Mouse (Mus musculus): ENCODE measurements around the gene Taf15.

Gene Taf15

DNA sequence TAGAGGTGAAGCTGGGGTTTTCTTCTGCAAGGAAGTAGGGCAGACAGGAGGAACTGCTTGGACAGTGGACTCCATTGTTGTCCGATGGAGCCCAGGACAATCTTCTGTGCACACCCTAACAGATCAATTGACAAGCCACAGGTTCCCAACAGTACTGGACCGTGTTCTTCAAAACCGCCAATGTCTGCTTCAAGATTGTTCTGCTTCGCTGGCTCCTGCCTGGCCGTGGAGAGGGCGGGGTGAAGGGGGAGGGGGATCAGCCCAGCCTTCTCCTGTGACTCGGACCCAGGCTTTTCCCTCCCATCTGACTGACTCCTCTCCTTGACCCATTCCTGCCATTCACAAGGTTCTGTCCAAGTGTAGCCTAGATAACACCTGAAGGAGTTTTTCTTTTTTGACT, 15.6 kb upstream of the Taf15 start:
- DNase-seq (ENCODE audit: low read depth, low spot score) = no peak

DNA sequence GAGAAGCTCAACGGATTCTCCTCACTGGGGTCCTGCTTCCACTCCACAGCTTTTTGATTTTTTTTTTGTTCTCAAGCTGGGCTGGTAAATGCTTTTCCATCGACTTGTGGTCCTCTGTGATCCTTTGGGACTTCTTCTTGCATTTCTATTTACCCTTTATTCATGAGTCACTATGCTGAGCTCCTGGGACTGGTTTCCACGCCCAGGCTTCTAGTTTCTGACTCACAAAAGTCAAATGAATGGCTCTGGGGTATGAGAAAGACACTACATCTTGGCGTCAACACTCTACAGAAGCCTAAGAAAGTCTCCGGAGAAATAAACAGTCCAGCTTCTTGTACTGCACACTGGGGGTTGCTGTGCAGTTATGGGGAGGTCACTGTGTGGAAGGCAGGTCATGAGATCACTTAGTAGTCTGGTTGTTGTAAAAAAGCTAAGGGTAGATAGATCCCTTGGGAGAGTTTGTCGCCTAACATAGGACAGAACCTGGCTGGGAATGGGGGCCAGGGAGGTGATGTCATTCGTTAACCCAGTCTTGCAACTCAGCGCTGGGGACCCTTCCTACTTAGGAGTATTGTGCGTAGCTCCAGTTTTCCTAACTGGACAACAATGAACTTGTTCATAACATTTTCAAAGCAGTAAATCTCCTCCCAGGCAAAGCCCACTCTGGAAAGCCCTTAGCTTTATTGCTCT, 14.8 kb upstream of the Taf15 start:
- DNase-seq (ENCODE audit: low read depth, low spot score) = no peak

DNA sequence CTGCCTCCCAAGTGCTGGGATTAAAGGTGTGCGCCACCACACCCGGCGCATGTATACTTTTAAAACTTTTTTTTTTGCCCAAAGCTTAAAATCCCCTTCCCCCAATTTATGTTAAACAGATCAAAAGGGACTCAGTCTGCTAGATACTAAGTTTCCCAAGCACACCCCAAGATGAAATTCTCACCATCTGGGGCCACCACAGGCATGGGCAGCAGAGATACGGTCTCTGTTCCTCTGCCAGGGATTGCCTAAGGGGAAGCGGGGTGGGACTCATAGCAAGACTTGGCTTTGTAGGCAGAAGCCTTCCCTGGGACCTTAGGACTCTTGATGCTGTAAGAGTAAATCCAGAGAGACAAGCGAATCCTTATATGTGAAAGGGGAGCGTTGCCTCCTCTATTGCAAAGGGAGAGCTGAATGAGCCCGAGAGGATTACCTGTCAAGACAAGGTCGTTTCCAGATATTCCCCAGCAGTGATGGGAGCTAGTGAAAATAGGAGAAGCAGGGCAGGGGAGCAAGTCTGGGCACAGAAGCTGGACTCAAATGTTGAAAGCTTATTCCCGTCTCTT, 11.3 kb upstream of the Taf15 start:
- DNase-seq (ENCODE audit: low read depth, low spot score) = no peak

DNA sequence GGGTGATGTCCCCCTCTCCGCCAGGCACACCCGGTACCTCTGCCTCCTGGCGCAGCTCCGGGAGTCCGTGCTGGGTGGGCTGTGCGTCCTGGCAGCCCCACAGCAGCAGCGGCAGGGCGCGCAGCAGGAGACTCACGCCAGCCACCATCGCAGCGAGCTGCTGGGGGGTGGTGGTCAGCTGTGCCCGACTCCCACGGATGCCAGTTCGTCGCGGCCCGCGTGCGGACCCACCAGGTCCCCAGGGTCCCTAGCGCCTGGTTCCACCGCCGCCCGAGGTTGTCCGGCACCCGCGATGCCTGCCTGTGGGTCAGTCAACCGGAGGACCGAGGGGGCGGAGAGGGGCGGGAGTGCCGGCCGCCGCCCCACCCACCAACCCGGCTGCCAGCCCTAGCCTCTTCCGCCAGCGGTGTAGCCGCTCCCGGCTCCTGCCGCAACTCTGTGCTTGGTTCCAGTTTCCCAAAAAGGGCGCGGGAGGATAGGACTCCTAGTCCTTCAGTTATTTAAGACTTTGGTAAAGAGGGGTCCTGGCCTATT, 10.1 kb upstream of the Taf15 start, which contains the start of gene Mmp28:
Gene Mmp28, minus strand, starts transcription at position 361 of the 534 bp plus-strand sequence.
- no peak for DNase-seq (ENCODE audit: low read depth, low spot score)

- no peak for DNase-seq (ENCODE audit: low read depth, low spot score)
These were observed 6.9 kb upstream of the Taf15 start for GRCm38 (mm10) chr11:83465976-83466375.

DNA sequence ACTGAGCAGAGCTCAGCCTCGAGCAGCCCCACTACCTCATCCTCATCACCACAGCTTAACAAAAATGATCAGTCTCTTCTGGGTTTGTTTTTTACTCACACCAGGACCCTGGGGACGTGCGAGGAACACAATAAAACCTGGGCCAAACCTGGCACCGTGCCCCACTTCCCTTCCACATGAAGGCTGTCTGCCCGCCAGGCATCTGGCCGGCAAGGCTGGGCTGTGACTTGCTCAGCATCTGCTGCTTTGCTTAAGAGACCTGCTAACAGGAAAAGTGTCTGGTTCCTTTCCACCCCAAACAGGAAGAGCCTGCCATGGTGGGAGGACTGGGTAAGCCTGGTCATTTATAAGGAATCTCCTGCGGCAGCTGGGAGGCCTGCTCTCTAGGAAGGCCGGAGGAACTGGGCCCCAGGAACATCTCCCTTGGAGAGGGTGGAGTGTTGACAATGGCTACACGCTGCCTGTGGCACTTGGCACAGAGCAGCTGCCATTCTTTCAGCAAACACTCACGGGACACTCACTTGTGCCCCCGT, 5.7 kb upstream of the Taf15 start:
- DNase-seq (ENCODE audit: low read depth, low spot score) = no peak

- DNase-seq (ENCODE audit: low read depth, low spot score) = no peak
These were observed 4.1 kb upstream of the Taf15 start for GRCm38 (mm10) chr11:83468765-83469164.

DNA sequence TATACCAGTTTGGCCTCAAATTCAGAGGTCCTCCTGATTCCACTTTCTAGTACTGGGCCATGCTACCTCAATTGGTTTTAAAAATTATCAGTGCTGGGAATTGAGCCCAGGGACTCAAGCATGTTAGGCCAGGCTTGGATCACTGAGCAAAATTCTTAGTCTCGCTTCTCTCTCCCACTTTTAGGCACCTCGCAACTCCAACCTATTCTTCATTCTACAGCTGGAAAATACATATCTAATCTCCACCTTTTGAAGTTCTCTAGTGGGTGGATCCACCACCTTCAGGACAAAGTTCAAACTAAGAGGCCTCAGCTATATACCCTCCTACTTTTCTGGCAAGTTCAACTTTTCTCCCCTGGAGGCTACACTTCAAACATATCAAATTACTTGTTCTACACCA, 1.1 kb upstream of the Taf15 start:
- no peak for DNase-seq (ENCODE audit: low read depth, low spot score)

DNA sequence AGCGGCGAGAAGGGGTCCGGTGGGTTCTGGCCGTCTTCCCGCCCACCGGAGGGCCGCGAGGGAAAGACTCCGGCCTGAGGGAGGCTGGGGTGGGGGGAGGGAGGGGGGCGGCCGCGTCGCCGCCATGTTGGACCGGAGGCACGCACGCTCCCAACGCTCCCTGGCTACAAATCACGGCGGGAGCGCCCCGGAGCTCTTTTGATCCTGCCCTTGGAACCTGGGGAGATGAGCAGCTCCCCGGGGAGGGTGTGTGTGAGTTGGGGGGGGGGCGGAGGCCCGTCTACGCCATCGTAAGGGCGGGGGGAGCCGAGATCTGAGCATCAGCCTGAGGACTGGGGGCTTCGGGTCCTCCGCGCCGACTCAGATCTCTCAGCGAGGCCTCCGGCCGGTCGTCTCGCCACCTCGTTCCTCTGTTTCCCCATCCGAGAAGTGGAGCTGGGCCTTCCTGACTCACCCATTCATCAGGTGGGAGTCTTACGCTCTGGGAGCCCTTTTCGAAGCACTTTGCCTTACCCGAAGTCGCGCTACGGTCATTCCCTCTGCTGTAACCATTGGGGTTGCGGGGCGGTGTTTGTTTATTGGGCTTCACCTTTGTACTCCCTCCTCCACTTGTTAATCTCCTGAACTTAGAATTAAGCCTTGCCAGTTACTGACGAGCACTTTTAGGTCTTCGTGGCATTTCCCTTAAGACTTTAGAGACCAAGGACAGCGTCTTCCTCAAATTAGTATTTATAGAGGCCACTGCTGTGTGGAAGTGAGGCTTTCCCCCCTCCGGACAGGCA, 540 bp downstream of the Taf15 start:
- peak; percentile 27 for DNase-seq (ENCODE audit: low read depth, low spot score)

DNA sequence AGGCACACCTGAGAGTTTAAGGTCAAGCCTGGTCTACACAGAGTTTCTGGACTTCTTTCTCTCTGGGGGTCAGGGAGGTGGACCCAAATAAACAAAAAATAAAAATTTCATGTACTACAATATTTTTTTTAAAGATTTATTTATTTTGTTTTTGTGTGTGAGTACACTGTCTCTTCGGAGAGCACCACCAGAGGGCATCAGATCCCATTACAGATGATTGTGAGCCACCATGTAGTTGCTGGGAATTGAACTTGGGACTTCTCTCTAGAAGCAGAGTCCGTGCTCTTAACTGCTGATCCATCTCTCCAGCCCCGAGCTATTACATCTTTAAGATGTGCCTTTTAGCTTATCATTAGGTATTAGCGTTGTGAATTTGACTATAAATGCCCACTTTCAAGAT, 18.6 kb downstream of the Taf15 start:
- DNase-seq (ENCODE audit: low read depth, low spot score) = no peak

DNA sequence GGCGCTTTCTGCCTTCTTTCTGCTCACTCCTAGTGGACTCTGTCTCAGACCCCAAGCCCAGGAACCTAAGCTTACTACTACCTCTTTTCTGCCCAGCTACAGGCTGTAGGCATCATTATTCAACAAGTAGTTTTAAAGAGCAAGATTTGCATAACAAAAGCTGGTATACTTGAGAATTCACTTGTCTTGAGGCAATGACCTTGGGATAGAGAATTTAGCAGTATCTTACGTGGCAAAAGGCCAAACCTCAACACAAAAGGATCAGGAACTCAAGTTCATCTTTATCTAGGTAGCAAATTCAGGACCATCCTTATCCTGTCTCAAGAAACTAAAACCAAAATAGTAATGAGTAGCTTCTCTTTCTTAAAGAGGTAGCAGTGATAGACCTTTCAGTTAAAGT, 22.7 kb downstream of the Taf15 start:
- DNase-seq (ENCODE audit: low read depth, low spot score) = no peak

DNA sequence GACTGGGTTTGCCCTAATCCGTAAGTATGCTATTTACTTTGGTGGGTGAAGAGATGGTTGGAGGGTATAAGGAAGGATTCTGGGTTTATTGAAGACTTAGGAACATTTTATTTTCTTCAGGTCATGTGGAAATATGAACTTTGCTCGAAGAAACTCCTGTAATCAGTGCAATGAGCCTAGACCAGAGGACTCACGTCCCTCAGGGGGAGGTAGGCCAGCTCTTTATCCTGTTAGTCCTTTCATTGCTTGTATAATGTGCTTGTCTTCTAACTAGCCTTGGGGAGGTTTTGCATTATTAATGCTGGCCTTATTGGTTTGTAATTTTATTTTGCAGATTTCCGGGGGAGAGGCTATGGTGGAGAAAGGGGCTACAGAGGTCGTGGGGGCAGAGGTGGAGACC, 31.4 kb downstream of the Taf15 start:
- no peak for DNase-seq (ENCODE audit: low read depth, low spot score)

- no peak for DNase-seq (ENCODE audit: low read depth, low spot score)
These were observed 36.6 kb downstream of the Taf15 start for GRCm38 (mm10) chr11:83509521-83509920.

- DNase-seq (ENCODE audit: low read depth, low spot score) = no peak
These were observed 44.3 kb downstream of the Taf15 start for GRCm38 (mm10) chr11:83517153-83517552.

GRCm38 (mm10) chr11:83518371-83518770, 45.5 kb downstream of the Taf15 start:
- no peak for DNase-seq (ENCODE audit: low read depth, low spot score)

- no peak for DNase-seq (ENCODE audit: low read depth, low spot score)
These were observed 49.2 kb downstream of the Taf15 start, which contains the start of gene Heatr9 for GRCm38 (mm10) chr11:83522075-83522474. TSS of gene Heatr9 (minus strand) at chr11:83522175.

DNA sequence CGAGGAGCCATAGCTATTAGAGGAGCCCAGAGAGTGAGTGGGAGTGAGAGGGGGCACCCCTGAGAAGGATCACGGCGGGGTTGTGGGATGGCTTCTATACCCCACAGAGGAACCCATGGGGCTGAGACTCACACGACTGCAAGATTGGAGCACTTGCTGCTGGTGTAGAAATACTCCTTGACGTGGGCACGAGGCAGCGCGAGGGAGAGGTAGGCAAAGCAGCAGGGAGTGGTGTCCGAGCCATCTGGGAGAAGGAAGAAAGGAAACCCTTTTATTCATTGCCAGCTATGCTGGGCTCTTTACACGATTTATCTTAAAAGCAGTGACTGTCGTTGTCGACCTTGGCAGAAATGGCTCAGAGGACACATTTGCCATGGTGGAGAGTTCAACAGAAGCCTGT, 56.1 kb downstream of the Taf15 start:
- no peak for DNase-seq (ENCODE audit: low read depth, low spot score)

DNA sequence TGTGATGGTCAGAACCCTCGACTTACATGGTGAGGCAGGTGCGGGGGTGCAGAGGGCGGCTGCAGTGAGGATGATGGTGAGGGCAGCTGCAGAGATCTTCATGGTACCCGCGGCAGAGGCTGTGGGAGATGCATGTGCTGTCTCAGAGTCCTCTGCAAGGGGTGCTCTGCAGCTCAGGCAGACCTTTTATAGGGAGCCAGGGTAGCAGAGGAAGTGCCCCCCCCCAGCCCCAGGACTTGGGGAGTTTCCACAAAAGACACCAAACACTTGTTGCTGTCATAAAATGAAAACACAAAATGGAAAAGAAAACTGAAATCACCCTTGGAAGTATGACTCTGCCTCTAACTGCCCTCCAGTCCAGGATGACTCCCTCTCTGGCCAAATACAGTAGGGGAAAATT, 57.5 kb downstream of the Taf15 start, which contains the start of gene Ccl5:
Gene Ccl5, minus strand, starts transcription at position 159 of the 400 bp plus-strand sequence.
- no peak for DNase-seq (ENCODE audit: low read depth, low spot score)

GRCm38 (mm10) chr11:83533192-83533591, 60.3 kb downstream of the Taf15 start:
- no peak for DNase-seq (ENCODE audit: low read depth, low spot score)

DNA sequence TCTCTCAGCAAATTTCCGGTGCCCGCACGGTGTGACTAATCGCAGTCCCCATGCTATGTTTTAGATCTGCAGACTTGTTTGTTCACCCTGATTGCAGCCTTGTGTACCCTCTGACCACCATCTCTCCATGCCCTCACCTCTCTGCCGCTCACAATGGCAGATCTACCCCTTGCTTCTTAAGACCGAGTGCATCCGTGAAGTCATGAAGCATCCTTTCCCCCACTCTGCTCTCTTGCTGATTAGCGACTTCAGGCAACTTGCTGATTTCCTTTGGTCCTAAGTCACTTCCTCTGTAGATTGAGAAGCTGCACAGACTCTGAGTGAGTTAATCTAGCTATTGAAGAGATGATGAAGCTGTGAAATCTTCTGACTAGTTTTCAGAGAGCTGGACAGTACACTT, 61.3 kb downstream of the Taf15 start:
- DNase-seq (ENCODE audit: low read depth, low spot score) = no peak

DNA sequence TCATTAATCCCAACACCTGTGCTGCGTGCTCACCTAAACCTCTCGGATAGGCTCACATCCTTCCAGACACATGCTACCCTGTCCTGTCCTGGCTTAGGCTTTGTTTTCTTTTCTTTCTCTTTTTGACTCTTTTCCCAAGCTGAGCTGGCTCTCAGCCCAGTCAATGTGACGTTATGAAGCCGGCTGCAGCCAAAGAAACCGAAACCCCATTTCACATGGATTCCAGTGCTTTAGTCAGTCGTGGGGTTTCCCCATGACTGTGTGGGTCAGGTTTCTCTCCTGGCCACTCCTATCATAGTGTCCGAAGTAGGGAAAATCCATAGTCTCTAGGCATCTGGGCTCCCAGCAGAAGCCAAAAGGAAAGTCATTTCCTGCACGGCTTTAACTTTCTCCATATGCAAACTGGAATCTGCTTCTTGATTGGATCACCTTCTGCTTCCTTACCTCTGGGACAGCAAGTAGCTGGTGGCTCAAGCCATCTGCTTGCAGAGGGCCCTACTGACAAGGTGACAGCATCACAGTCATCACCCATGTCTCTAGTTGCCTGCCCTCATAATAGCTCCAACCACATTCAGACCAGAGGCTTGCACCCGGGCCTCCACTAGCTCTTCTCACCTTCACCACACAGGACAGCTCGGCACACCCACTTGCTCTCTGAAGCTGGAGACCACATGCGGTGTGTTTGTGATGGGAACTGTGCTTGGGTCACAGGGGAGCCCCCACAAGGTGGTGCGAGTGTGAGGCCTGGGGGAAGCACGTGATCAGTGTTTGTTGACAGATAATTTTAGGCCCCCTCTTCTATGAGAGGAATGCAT, 61.9 kb downstream of the Taf15 start:
- DNase-seq (ENCODE audit: low read depth, low spot score) = peak; percentile 4
